Mouse (Mus musculus) adipocyte (in vitro differentiated cells): ENCODE results near the gene Rpl7a.

Experiments used
- DNase-seq: peaks from one replicate; pipeline ENCODE4 v3.0.0-alpha.2; 2016; ENCODE audit warnings: low spot score

Gene Rpl7a

GRCm38 (mm10) chr2:26956811-26957487 lies 46.4 kb downstream of the Rpl7a start:
- no peak for DNase-seq

- DNase-seq = no peak
Measured at GRCm38 (mm10) chr2:26957488-26957859, 46.9 kb downstream of the Rpl7a start.

GRCm38 (mm10) chr2:26960756-26961155 lies 50.2 kb downstream of the Rpl7a start:
- DNase-seq = no peak
